Mouse (Mus musculus) megakaryocyte progenitor cell, adult 5-6 weeks (primary cell): ENCODE measurements around the gene Prkrip1. TPM values are rescaled to one million over a fixed set of nuclear protein-coding genes. Genes with fewer than 3 reads are reported as not detected.

Experiments used
- ATAC-seq: replicated peaks from 2 replicates; pipeline ENCODE4 v1.8.0; 2016; ENCODE audit warnings: mild to moderate bottlenecking, moderate TSS enrichment, inconsistent platforms; ENCODE audit not compliant: poor library complexity
- total RNA-seq, 2 experiments: library from RNA; stranded (forward) in 1 of 2; stranded (reverse) in 1 of 2; fragments of 157-497, 149-512 nt in 1 of 2; fragments of 200-1000 nt in 1 of 2; gene quantifications; 2 replicates each; pipeline versions ENCODE4 v1.2.3 to v1.2.4; 2015 to 2017

Gene Prkrip1
- total RNA-seq (2015), result 21.0 and 26.5 TPM in 2 replicates
- 51.5 and 78.2 TPM in 2 replicates for total RNA-seq (2017)

- ATAC-seq, result peak; percentile 84
Measured at GRCm38 (mm10) chr5:136198474-136199391, at the start of gene Prkrip1. TSS of gene Prkrip1 (minus strand) at chr5:136198963.

GRCm38 (mm10) chr5:136248441-136248840 lies 49.7 kb upstream of the Prkrip1 start:
- ATAC-seq, result no peak

- peak; percentile 49 for ATAC-seq
Measured at GRCm38 (mm10) chr5:136246452-136246838, 47.7 kb upstream of the Prkrip1 start, which contains the start of gene Sh2b2. TSS of gene Sh2b2 (minus strand) at chr5:136246556.

GRCm38 (mm10) chr5:136245541-136246451 lies 47.0 kb upstream of the Prkrip1 start:
- no peak for ATAC-seq

GRCm38 (mm10) chr5:136244762-136245540 lies 46.2 kb upstream of the Prkrip1 start:
- peak; percentile 56 for ATAC-seq

- no peak for ATAC-seq
Measured at GRCm38 (mm10) chr5:136243851-136244761, 45.3 kb upstream of the Prkrip1 start.

- ATAC-seq, result no peak
Measured at GRCm38 (mm10) chr5:136241161-136241560, 42.4 kb upstream of the Prkrip1 start.

- no peak for ATAC-seq
Measured at GRCm38 (mm10) chr5:136240381-136240780, 41.6 kb upstream of the Prkrip1 start.

GRCm38 (mm10) chr5:136237607-136238006 lies 38.8 kb upstream of the Prkrip1 start:
- ATAC-seq, result 0 out of 2 replicates have a peak, but pooled peaks have one; percentile 27

GRCm38 (mm10) chr5:136236611-136237010 lies 37.8 kb upstream of the Prkrip1 start:
- ATAC-seq, result no peak

GRCm38 (mm10) chr5:136230348-136231035 lies 31.7 kb upstream of the Prkrip1 start:
- no peak for ATAC-seq

- ATAC-seq, result peak; percentile 55; the same call in 1 of the 2 replicates
Measured at GRCm38 (mm10) chr5:136226246-136226876, 27.6 kb upstream of the Prkrip1 start.

- ATAC-seq, result no peak
Measured at GRCm38 (mm10) chr5:136218585-136218984, 19.8 kb upstream of the Prkrip1 start.

- peak; percentile 60 for ATAC-seq
Measured at GRCm38 (mm10) chr5:136217932-136218381, 19.2 kb upstream of the Prkrip1 start.

- ATAC-seq, result peak; percentile 61
Measured at GRCm38 (mm10) chr5:136217004-136217665, 18.4 kb upstream of the Prkrip1 start.

GRCm38 (mm10) chr5:136215958-136216357 lies 17.2 kb upstream of the Prkrip1 start:
- 0 out of 2 replicates have a peak, but pooled peaks have one; percentile 13 for ATAC-seq

GRCm38 (mm10) chr5:136215211-136215610 lies 16.4 kb upstream of the Prkrip1 start:
- ATAC-seq, result no peak

- no peak for ATAC-seq
Measured at GRCm38 (mm10) chr5:136213716-136214115, 15.0 kb upstream of the Prkrip1 start.
